Mouse (Mus musculus) ES-E14 (cell line): Measurements from ENCODE around the gene Mrps7.

Source experiments
- CHD2 ChIP-seq: IDR thresholded peaks from 2 replicates; pipeline ENCODE4 v1.6.1; 2014; ENCODE audit warnings: mild to moderate bottlenecking, low read depth, low read length, inconsistent platforms
- MAFK ChIP-seq: IDR thresholded peaks from 2 replicates; pipeline ENCODE4 v1.6.1; 2014; ENCODE audit warnings: mild to moderate bottlenecking, low read depth, low read length, inconsistent platforms; ENCODE audit not compliant: insufficient read depth
- ZC3H11A ChIP-seq: IDR thresholded peaks from 2 replicates; pipeline ENCODE4 v1.6.1; 2012; ENCODE audit warnings: low read depth, mild to moderate bottlenecking, inconsistent platforms, low read length, borderline replicate concordance
- ZNF384 ChIP-seq: IDR thresholded peaks from 2 replicates; pipeline ENCODE4 v1.6.1; 2012; ENCODE audit warnings: low read depth, low read length, inconsistent platforms

DNA sequence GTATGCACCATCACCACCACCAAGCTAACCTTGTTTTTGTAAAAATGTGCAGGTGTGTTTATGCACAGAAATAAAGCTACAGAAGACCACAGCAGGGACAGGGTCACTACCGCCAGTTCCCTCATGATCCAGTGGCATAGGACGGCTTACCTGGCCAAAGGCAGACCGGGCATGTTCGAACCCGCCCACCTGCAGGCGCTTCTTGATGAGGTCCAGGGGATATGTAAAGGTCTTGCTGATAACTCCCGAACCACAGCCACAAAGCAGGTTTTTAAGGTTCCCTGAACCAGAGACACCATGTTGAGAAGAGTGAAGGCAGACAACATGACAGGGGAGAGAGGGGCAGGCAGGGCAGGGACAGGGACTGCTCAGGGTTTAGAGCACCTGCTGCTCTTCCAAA lies 12.6 kb downstream of the Mrps7 start:
- no peak for TF ChIP-seq CHD2
- no peak for TF ChIP-seq ZNF384
- no peak for TF ChIP-seq ZC3H11A
- TF ChIP-seq MAFK: no peak
